Mouse (Mus musculus) megakaryocyte, embryonic 14.5 days (primary cell): ENCODE data around the gene Slc12a7.
"Not testable (repeated sequence)": the region's sequence is repeated elsewhere in the genome, so short reads cannot be mapped to it uniquely, and the experiment has no call there.

Experiments used
- FLI1 ChIP-seq: IDR thresholded peaks from 2 replicates; pipeline ENCODE4 v1.6.1; 2012; ENCODE audit warnings: low read length, inconsistent platforms, mixed read lengths
- GATA1 ChIP-seq: IDR thresholded peaks from 3 replicates; pipeline ENCODE4 v1.6.1; 2012; ENCODE audit warnings: mixed read lengths, low read length, inconsistent platforms, borderline replicate concordance

GRCm38 (mm10) chr13:73703486-73703885 is 29.4 kb upstream of the Slc12a7 start:
- not testable (repeated sequence) for TF ChIP-seq GATA1, FLI1
